Mouse (Mus musculus): ENCODE results near the gene Rpl23a. TPM values are rescaled to one million over a fixed set of nuclear protein-coding genes. Genes with fewer than 3 reads are reported as not detected.

Rpl23a gene
- polyA plus RNA-seq, 1 experiment from 2014 or later, result 1,123 TPM

- H3K4me1 ChIP-seq, result peaks cover 66% of the 10 kb centered on the region
- H3K4me3 ChIP-seq, result peak overlapping the region; percentile 84
- no peak for DNase-seq (ENCODE audit: low spot score)
- H3K36me3 ChIP-seq (replicated peaks), result peaks cover 66% of the 10 kb centered on the region
- peaks cover 14% of the 10 kb centered on the region for H3K27me3 ChIP-seq (replicated peaks; ENCODE audit: low read depth, poor library complexity, severe bottlenecking)
- H3K9me3 ChIP-seq, result no peaks in the 10 kb centered on the region
- peak overlapping the region; percentile 98 for H3K27ac ChIP-seq (replicated peaks)
- WGBS, result 60% methylated on average over 2 of the region's 2 CpGs
These were observed 20.3 kb downstream of the Rpl23a start for GRCm38 (mm10) chr11:78163045-78163444.

GRCm38 (mm10) chr11:78162504-78162903, 20.9 kb downstream of the Rpl23a start:
- H3K4me3 ChIP-seq, result peak overlapping the region; percentile 84
- WGBS, result 69% methylated on average over 6 of the region's 6 CpGs
- peaks cover 67% of the 10 kb centered on the region for H3K36me3 ChIP-seq (replicated peaks)
- no peaks in the 10 kb centered on the region for H3K9me3 ChIP-seq
- H3K4me1 ChIP-seq, result peaks cover 64% of the 10 kb centered on the region
- no peak for DNase-seq (ENCODE audit: low spot score)
- peaks cover 10% of the 10 kb centered on the region for H3K27me3 ChIP-seq (replicated peaks; ENCODE audit: low read depth, poor library complexity, severe bottlenecking)
- peak overlapping the region; percentile 98 for H3K27ac ChIP-seq (replicated peaks)

- no peak for DNase-seq (ENCODE audit: low spot score)
- peak overlapping the region; percentile 84 for H3K4me3 ChIP-seq
- H3K36me3 ChIP-seq (replicated peaks), result peaks cover 69% of the 10 kb centered on the region
- H3K9me3 ChIP-seq, result no peaks in the 10 kb centered on the region
- peaks cover 4% of the 10 kb centered on the region; the same call in 1 of the 2 replicates for H3K27me3 ChIP-seq (replicated peaks; ENCODE audit: low read depth, poor library complexity, severe bottlenecking)
- H3K27ac ChIP-seq (replicated peaks), result peak overlapping the region; percentile 98
- 55% methylated on average over 4 of the region's 4 CpGs for WGBS
- H3K4me1 ChIP-seq, result peaks cover 59% of the 10 kb centered on the region
These were observed 21.4 kb downstream of the Rpl23a start for GRCm38 (mm10) chr11:78161968-78162367.

GRCm38 (mm10) chr11:78161169-78161568, 22.2 kb downstream of the Rpl23a start:
- DNase-seq (ENCODE audit: low spot score), result no peak
- no peaks in the 10 kb centered on the region for H3K27me3 ChIP-seq (replicated peaks; ENCODE audit: low read depth, poor library complexity, severe bottlenecking)
- H3K4me1 ChIP-seq, result peaks cover 57% of the 10 kb centered on the region
- 92% methylated on average over 14 of the region's 14 CpGs for WGBS
- no peak overlapping the region for H3K27ac ChIP-seq (replicated peaks)
- peak overlapping the region; percentile 84; the same call in 1 of the 2 replicates for H3K4me3 ChIP-seq
- H3K9me3 ChIP-seq, result no peaks in the 10 kb centered on the region
- peaks cover 77% of the 10 kb centered on the region for H3K36me3 ChIP-seq (replicated peaks)

GRCm38 (mm10) chr11:78160675-78161074, 22.7 kb downstream of the Rpl23a start:
- no peak for DNase-seq (ENCODE audit: low spot score)
- WGBS, result 89% methylated on average over 3 of the region's 3 CpGs
- Histone ChIP-seq H3K27ac (replicated peaks) (no peak overlapping the region), H3K4me3 (no peak overlapping the region), H3K36me3 (replicated peaks) (peaks cover 82% of the 10 kb centered on the region), H3K4me1 (peaks cover 52% of the 10 kb centered on the region), H3K9me3 (no peaks in the 10 kb centered on the region), H3K27me3 (replicated peaks; ENCODE audit: low read depth, poor library complexity, severe bottlenecking) (no peaks in the 10 kb centered on the region)

GRCm38 (mm10) chr11:78160171-78160570, 23.2 kb downstream of the Rpl23a start:
- Histone ChIP-seq H3K9me3 (no peaks in the 10 kb centered on the region), H3K27ac (replicated peaks) (no peak overlapping the region), H3K27me3 (replicated peaks; ENCODE audit: low read depth, poor library complexity, severe bottlenecking) (no peaks in the 10 kb centered on the region), H3K36me3 (replicated peaks) (peaks cover 87% of the 10 kb centered on the region), H3K4me3 (no peak overlapping the region), H3K4me1 (peaks cover 50% of the 10 kb centered on the region)
- 90% methylated on average over 18 of the region's 18 CpGs for WGBS
- no peak for DNase-seq (ENCODE audit: low spot score)

- Histone ChIP-seq H3K27me3 (replicated peaks; ENCODE audit: low read depth, poor library complexity, severe bottlenecking) (no peaks in the 10 kb centered on the region), H3K27ac (replicated peaks) (no peak overlapping the region), H3K4me3 (peak overlapping the region; percentile 23), H3K4me1 (peaks cover 50% of the 10 kb centered on the region), H3K36me3 (replicated peaks) (peaks cover 94% of the 10 kb centered on the region), H3K9me3 (no peaks in the 10 kb centered on the region)
- DNase-seq (ENCODE audit: low spot score), result no peak
- 75% methylated on average over 7 of the region's 7 CpGs for WGBS
These were observed 23.8 kb downstream of the Rpl23a start for GRCm38 (mm10) chr11:78159557-78159956.

- Histone ChIP-seq H3K4me1 (peaks cover 49% of the 10 kb centered on the region), H3K36me3 (replicated peaks) (peaks cover 98% of the 10 kb centered on the region), H3K27ac (replicated peaks) (no peak overlapping the region), H3K4me3 (peak overlapping the region; percentile 23; the same call in 1 of the 2 replicates), H3K9me3 (no peaks in the 10 kb centered on the region), H3K27me3 (replicated peaks; ENCODE audit: low read depth, poor library complexity, severe bottlenecking) (no peaks in the 10 kb centered on the region)
- DNase-seq (ENCODE audit: low spot score), result peak; percentile 79
- WGBS, result 33% methylated on average over 2 of the region's 2 CpGs
These were observed 24.3 kb downstream of the Rpl23a start for GRCm38 (mm10) chr11:78159096-78159495.

- Histone ChIP-seq H3K27ac (replicated peaks) (no peak overlapping the region), H3K27me3 (replicated peaks; ENCODE audit: low read depth, poor library complexity, severe bottlenecking) (no peaks in the 10 kb centered on the region), H3K36me3 (replicated peaks) (peaks cover 99% of the 10 kb centered on the region), H3K4me3 (no peak overlapping the region), H3K9me3 (no peaks in the 10 kb centered on the region), H3K4me1 (peaks cover 23% of the 10 kb centered on the region)
- WGBS, result 73% methylated on average over 6 of the region's 6 CpGs
- no peak for DNase-seq (ENCODE audit: low spot score)
These were observed 27.2 kb downstream of the Rpl23a start for GRCm38 (mm10) chr11:78156156-78156699.

GRCm38 (mm10) chr11:78155674-78156073, 27.7 kb downstream of the Rpl23a start:
- 73% methylated on average over 5 of the region's 5 CpGs for WGBS
- Histone ChIP-seq H3K4me3 (no peak overlapping the region), H3K27ac (replicated peaks) (no peak overlapping the region), H3K36me3 (replicated peaks) (peaks cover 99% of the 10 kb centered on the region), H3K27me3 (replicated peaks; ENCODE audit: low read depth, poor library complexity, severe bottlenecking) (no peaks in the 10 kb centered on the region), H3K9me3 (no peaks in the 10 kb centered on the region), H3K4me1 (peaks cover 18% of the 10 kb centered on the region)
- no peak for DNase-seq (ENCODE audit: low spot score)

GRCm38 (mm10) chr11:78153778-78154177, 29.6 kb downstream of the Rpl23a start:
- Histone ChIP-seq H3K4me3 (no peak overlapping the region; the same call in 1 of the 2 replicates), H3K9me3 (no peaks in the 10 kb centered on the region), H3K27ac (replicated peaks) (no peak overlapping the region), H3K27me3 (replicated peaks; ENCODE audit: low read depth, poor library complexity, severe bottlenecking) (no peaks in the 10 kb centered on the region), H3K4me1 (peaks cover 6% of the 10 kb centered on the region; the same call in 1 of the 2 replicates), H3K36me3 (replicated peaks) (peaks cover 98% of the 10 kb centered on the region)
- DNase-seq (ENCODE audit: low spot score), result no peak
- WGBS, result 92% methylated on average over 13 of the region's 13 CpGs

- peaks cover 97% of the 10 kb centered on the region for H3K36me3 ChIP-seq (replicated peaks)
- WGBS, result 82% methylated on average over 9 of the region's 9 CpGs
- H3K4me1 ChIP-seq, result peaks cover 6% of the 10 kb centered on the region; the same call in 1 of the 2 replicates
- H3K27ac ChIP-seq (replicated peaks), result no peak overlapping the region
- no peaks in the 10 kb centered on the region for H3K27me3 ChIP-seq (replicated peaks; ENCODE audit: low read depth, poor library complexity, severe bottlenecking)
- H3K4me3 ChIP-seq, result no peak overlapping the region
- H3K9me3 ChIP-seq, result no peaks in the 10 kb centered on the region
- DNase-seq (ENCODE audit: low spot score), result no peak
These were observed 30.8 kb downstream of the Rpl23a start for GRCm38 (mm10) chr11:78152299-78153231.

Measured in embryonic facial prominence, embryonic 10.5 days (tissue).